Mouse (Mus musculus) frontal cortex, postnatal 25 days (tissue): ENCODE measurements around the gene Plxnc1.

Experiments used
- DNase-seq, 2 experiments: peaks; one replicate each; pipeline ENCODE4 v3.0.0; 2022; ENCODE audit warnings: low spot score in 2 of 2

Plxnc1 gene

DNA sequence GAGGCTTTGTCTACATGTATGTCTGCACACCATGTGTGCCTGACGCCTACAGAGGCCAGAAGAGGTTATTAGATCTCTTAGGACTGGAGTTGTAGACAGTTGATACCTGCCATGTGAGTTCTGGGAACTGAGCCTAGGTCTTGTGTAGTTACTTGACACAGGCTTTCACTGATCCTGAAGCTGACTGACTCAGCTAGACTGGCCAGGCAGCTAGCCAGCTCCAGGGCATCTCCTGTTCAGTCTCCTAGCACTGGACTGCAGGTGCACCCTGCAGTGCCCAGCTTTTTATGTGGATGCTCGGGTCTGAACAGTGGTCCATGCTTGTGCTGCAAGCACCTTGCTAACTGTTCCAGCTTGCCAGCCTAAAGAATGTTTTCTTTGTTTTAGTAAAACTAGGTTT lies 197.6 kb downstream of the Plxnc1 start:
- DNase-seq, result no peak

- DNase-seq, result no peak
These were observed 203.2 kb downstream of the Plxnc1 start for GRCm38 (mm10) chr10:94741459-94741858.
